Mouse (Mus musculus) embryonic fibroblast, embryonic 13.5 days (primary cell): ENCODE measurements at regions not wholly inside any gene's neighbourhood (a gene's known extent, or its start where the extent isn't known, plus 50 kb on each side); places are given as distances from the start of the nearest gene placed in this dataset.

ENCODE experiments used
- CTCF ChIP-seq: IDR thresholded peaks from 2 replicates; pipeline ENCODE4 v1.5.1; 2011; ENCODE audit warnings: mild to moderate bottlenecking, control low read depth, low read length, moderate library complexity, borderline replicate concordance; ENCODE audit not compliant: insufficient read depth
- POLR2A ChIP-seq: IDR thresholded peaks from 2 replicates; pipeline ENCODE4 v1.6.1; 2011; ENCODE audit warnings: low read depth, mild to moderate bottlenecking, control low read depth, low read length, moderate library complexity

- TF ChIP-seq CTCF (no peak), POLR2A (no peak)
Measured at GRCm38 (mm10) chr2:166450380-166450779, 263.3 kb downstream of the Prex1 start.
